In the genomic region with DNA sequence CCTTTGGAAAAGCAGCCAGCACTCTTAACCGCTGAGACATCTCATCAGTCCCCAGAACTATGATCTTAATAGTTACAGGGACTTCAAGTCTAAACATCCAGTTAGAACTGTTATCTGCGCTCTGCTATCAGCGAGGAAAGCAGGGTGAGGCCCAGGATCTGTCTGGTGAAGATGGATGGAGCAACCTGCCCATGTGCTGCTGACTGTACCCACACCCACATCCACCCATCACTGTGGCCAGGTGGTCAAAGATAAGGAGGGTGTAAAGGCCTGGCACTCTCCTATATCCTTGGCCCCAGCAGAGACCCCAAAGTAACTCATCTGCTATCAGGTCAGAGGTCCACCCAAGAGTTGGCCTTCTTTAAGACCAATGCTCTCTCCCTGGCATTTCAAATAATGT, we compare ENCODE assay signal across 13 mouse cellular contexts. TPM values are rescaled to one million over a fixed set of nuclear protein-coding genes. Genes with fewer than 3 reads are reported as not detected.
A peak's percentile ranks its signal among the peaks of the same experiment; 100 is the strongest.
DNase-seq lines count a peak whose midpoint lies in the region; ATAC-seq and TF ChIP-seq lines count a peak whose summit lies in the region.
"Had no signal": no experiment of that assay in that cellular context is flagged by ENCODE, and none has a peak within 500 bp of the region (broad histone marks: within the 10 kb centered on the region; RNA-seq: fewer than 3 reads in every experiment).

No protein-coding gene starts in this region.

- peak; percentile 54; the same call in 1 of the 2 replicates for ATAC-seq in lung, embryonic 14.5 days (ENCODE audit: insufficient read depth)
- peak; percentile 89 for ATAC-seq in erythroblast, adult 5-6 weeks (replicated peaks; ENCODE audit: low FRiP score, poor library complexity, severe bottlenecking)
- ATAC-seq in liver, embryonic 15.5 days (ENCODE audit: insufficient read depth) = peak; percentile 98
- ATAC-seq in stomach, embryonic 16.5 days (ENCODE audit: insufficient read depth, low FRiP score) = peak; percentile 86
- ATAC-seq: lung, postnatal 0 days; Patski had no signal

- no peak overlapping the region; the same call in 1 of the 2 replicates for H3K4me3 ChIP-seq in lung, embryonic 14.5 days (ENCODE audit: low read depth, low read length)
- H3K4me3 ChIP-seq in liver, embryonic 15.5 days (replicated peaks) = peak overlapping the region; percentile 63
- H3K4me3 ChIP-seq in stomach, embryonic 16.5 days (replicated peaks; ENCODE audit: low read length) = no peak overlapping the region
- H3K4me3 ChIP-seq: hindbrain, embryonic 13.5 days had no signal

- H3K9me3 ChIP-seq in lung, embryonic 14.5 days (ENCODE audit: low read depth, low read length) = no peaks in the 10 kb centered on the region
- H3K9me3 ChIP-seq in liver, embryonic 15.5 days (replicated peaks) = no peaks in the 10 kb centered on the region
- H3K9me3 ChIP-seq in stomach, embryonic 16.5 days (replicated peaks; ENCODE audit: control insufficient read depth, low read length) = no peaks in the 10 kb centered on the region
- H3K9me3 ChIP-seq: hindbrain, embryonic 13.5 days had no signal

- no peak overlapping the region; the same call in 1 of the 2 replicates for H3K4me2 ChIP-seq in lung, embryonic 14.5 days
- peak overlapping the region; percentile 80 for H3K4me2 ChIP-seq in liver, embryonic 15.5 days
- H3K4me2 ChIP-seq in stomach, embryonic 16.5 days (ENCODE audit: low read depth, low read length) = no peak overlapping the region
- H3K4me2 ChIP-seq: hindbrain, embryonic 13.5 days had no signal

- H3K27me3 ChIP-seq in lung, embryonic 14.5 days (ENCODE audit: insufficient read depth, low read length) = no peaks in the 10 kb centered on the region
- H3K27me3 ChIP-seq in liver, embryonic 15.5 days = no peaks in the 10 kb centered on the region
- H3K27me3 ChIP-seq in stomach, embryonic 16.5 days (ENCODE audit: control insufficient read depth, insufficient read depth, low read length) = no peaks in the 10 kb centered on the region
- H3K27me3 ChIP-seq: hindbrain, embryonic 13.5 days; Patski had no signal

- peaks cover 67% of the 10 kb centered on the region for H3K36me3 ChIP-seq in lung, embryonic 14.5 days (ENCODE audit: insufficient read depth)
- H3K36me3 ChIP-seq in liver, embryonic 15.5 days (replicated peaks) = peaks cover 97% of the 10 kb centered on the region
- peaks cover 13% of the 10 kb centered on the region; the same call in 1 of the 2 replicates for H3K36me3 ChIP-seq in stomach, embryonic 16.5 days (ENCODE audit: control insufficient read depth, insufficient read depth, low read length)

- DNase-seq in lung, embryonic 14.5 days = no peak
- DNase-seq in lung, postnatal 14 days = no peak
- no peak for DNase-seq in adrenal gland, adult 8-10 months
- DNase-seq in kidney, adult 9 months = no peak
- DNase-seq: cerebellum, postnatal 36 days; left cerebral cortex, postnatal 4 days; midbrain, embryonic 14.5 days had no signal

- TF ChIP-seq CTCF in lung, embryonic 14.5 days (IDR thresholded peaks at IDR 0.05; ENCODE audit: low read depth) = no peak

- H3K4me1 ChIP-seq in lung, embryonic 14.5 days (ENCODE audit: insufficient read depth) = no peaks in the 10 kb centered on the region
- H3K4me1 ChIP-seq in liver, embryonic 15.5 days (replicated peaks) = peaks cover 83% of the 10 kb centered on the region
- no peaks in the 10 kb centered on the region for H3K4me1 ChIP-seq in stomach, embryonic 16.5 days (ENCODE audit: control insufficient read depth, insufficient read depth, low read length)

- no peak overlapping the region for H3K27ac ChIP-seq in lung, embryonic 14.5 days (ENCODE audit: low read depth)
- H3K27ac ChIP-seq in liver, embryonic 15.5 days (replicated peaks) = peak overlapping the region; percentile 99
- no peak overlapping the region for H3K27ac ChIP-seq in stomach, embryonic 16.5 days (ENCODE audit: low read length)
- H3K27ac ChIP-seq: hindbrain, embryonic 13.5 days had no signal

- WGBS in lung, embryonic 14.5 days = 78% methylated on average over 3 of the region's 3 CpGs
- 19% methylated on average over 3 of the region's 3 CpGs for WGBS in liver, embryonic 15.5 days (ENCODE audit: insufficient replicate concordance)
- 73% methylated on average over 3 of the region's 3 CpGs for WGBS in stomach, embryonic 16.5 days

- no peak overlapping the region for H3K9ac ChIP-seq in lung, embryonic 14.5 days
- H3K9ac ChIP-seq in liver, embryonic 15.5 days = peak overlapping the region; percentile 72
- no peak overlapping the region for H3K9ac ChIP-seq in stomach, embryonic 16.5 days (ENCODE audit: low read length)
- H3K9ac ChIP-seq: hindbrain, embryonic 13.5 days had no signal

RNA-seq across cellular contexts. Expression of a gene that starts 7.9 kb away (rescaled TPM):
- 72.6 and 80.8 TPM in 2 replicates for polyA plus RNA-seq in lung, embryonic 14.5 days (2014; fragmentation: Nextera tagmentation; extraction: Ambion mirVana)
- total RNA-seq in erythroblast, adult 5-6 weeks (2015; ENCODE audit: low replicate concordance) = 531 and 563 TPM in 2 replicates
- total RNA-seq in erythroblast, adult 5-6 weeks (2017; ENCODE audit: low replicate concordance) = 630 and 869 TPM in 2 replicates
- polyA plus RNA-seq in liver, embryonic 15.5 days (2015; fragmentation: Nextera tagmentation; extraction: Ambion mirVana) = 437 and 467 TPM in 2 replicates
- polyA plus RNA-seq in stomach, embryonic 16.5 days (2015; fragmentation: Nextera tagmentation; extraction: Ambion mirVana) = 72.6 and 81.4 TPM in 2 replicates
- total RNA-seq in adrenal gland, adult 8-10 months (2022) = 10 to 100 TPM; 24.8 to 39.8 (median 29.9) TPM

RNA-seq across cellular contexts. Expression of a gene that starts 30.6 kb away (rescaled TPM):
- polyA plus RNA-seq in lung, embryonic 14.5 days (2014; fragmentation: Nextera tagmentation; extraction: Ambion mirVana) = 27.8 and 31.9 TPM in 2 replicates
- 4.0 and 20.9 TPM in 2 replicates for total RNA-seq in erythroblast, adult 5-6 weeks (2015; ENCODE audit: low replicate concordance)
- total RNA-seq in erythroblast, adult 5-6 weeks (2017; ENCODE audit: low replicate concordance) = 10.7 and 19.5 TPM in 2 replicates
- 4.9 and 5.6 TPM in 2 replicates for polyA plus RNA-seq in liver, embryonic 15.5 days (2015; fragmentation: Nextera tagmentation; extraction: Ambion mirVana)
- polyA plus RNA-seq in stomach, embryonic 16.5 days (2015; fragmentation: Nextera tagmentation; extraction: Ambion mirVana) = 7.3 and 7.6 TPM in 2 replicates
- total RNA-seq in adrenal gland, adult 8-10 months (2022) = 10 to 100 TPM; 36.7 to 45.2 (median 39.8) TPM
